Mouse (Mus musculus) megakaryocyte-erythroid progenitor cell, adult 5-6 weeks (primary cell): ENCODE measurements around the gene Ly6g6e. TPM values are rescaled to one million over a fixed set of nuclear protein-coding genes. Genes with fewer than 3 reads are reported as not detected.
"Not testable (repeated sequence)": the region's sequence is repeated elsewhere in the genome, so short reads cannot be mapped to it uniquely, and the experiment has no call there.

Experiments
- ATAC-seq: replicated peaks from 2 replicates; pipeline ENCODE4 v1.8.0; 2016; ENCODE audit warnings: mild to moderate bottlenecking, inconsistent platforms; ENCODE audit not compliant: severe bottlenecking, poor library complexity, low FRiP score, low TSS enrichment
- total RNA-seq, 2 experiments: library from RNA; stranded (forward) in 1 of 2; stranded (reverse) in 1 of 2; fragments of 200-1000, 215-1000 nt in 1 of 2; fragments of >200 nt in 1 of 2; fragmentation: Nextera tagmentation in 1 of 2; gene quantifications; 2 replicates each; pipeline ENCODE4 v1.2.3; 2014 to 2017

Ly6g6e gene
- total RNA-seq, 2 experiments from 2014 or later = not detected

GRCm38 (mm10) chr17:35124261-35124896, 47.7 kb downstream of the Ly6g6e start:
- ATAC-seq = not testable (repeated sequence)

DNA sequence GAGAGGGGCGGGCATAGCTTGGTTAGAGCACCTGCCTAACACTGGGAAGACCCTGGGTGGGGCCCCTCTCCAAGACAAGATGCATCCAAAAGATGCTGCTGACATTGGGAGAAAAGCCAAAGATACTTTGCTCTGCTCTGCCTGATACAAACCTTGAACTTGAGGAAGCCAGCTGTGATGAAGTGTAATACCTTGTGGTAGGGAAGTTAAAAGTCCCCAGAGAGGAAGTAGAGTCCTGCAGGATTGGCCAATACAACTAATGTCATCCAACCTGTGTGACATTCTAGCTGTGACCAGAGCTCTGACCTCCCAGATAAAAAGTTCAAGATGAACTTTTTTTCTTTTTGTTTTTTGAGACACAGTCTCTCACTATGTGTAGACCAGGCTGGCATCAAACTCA, 48.4 kb downstream of the Ly6g6e start:
- ATAC-seq = no peak

- no peak for ATAC-seq
Observed at GRCm38 (mm10) chr17:35125578-35125977, 48.9 kb downstream of the Ly6g6e start.

DNA sequence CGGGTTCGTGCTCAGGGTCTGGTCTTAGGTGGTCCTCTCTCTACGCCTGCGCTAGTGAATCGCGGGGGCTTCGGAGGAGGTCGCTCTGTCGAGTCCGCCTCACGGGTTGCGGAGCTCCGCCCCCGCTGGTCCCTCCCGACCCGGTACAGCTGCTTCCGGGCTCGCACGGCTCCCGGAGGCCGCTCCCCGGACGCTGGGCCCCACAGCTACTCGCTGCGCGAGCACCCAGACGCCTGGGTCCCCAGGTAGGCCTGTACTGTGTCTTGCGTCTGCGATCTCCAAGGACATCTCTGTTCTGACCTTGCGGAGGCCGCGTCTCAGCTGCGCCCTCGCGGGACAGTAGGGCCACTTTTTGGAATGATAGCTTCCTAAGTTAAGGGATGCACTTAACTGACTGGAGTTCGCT, 49.5 kb downstream of the Ly6g6e start, which contains the start of gene D17H6S53E:
TSS of gene D17H6S53E (plus strand) at position 168 of the 406 bp plus-strand sequence.
- ATAC-seq = peak; percentile 43

- no peak for ATAC-seq
Observed at GRCm38 (mm10) chr17:35127017-35127416, 50.3 kb downstream of the Ly6g6e start.

Other genes starting within 250 kb of the Ly6g6e start
Only the 30 nearest of the 46 such genes appear.
- 13.6 and 28.5 TPM in 2 replicates for gene Hspa1b, start 117.7 kb upstream of the Ly6g6e start, total RNA-seq (2014; fragmentation: Nextera tagmentation)
- gene Hspa1b, start 117.7 kb upstream of the Ly6g6e start, total RNA-seq (2017) = 62.5 and 83.5 TPM in 2 replicates
- not detected in 2 replicates for gene Gm20481, start 107.0 kb upstream of the Ly6g6e start, total RNA-seq (2014; fragmentation: Nextera tagmentation)
- gene Gm20481, start 107.0 kb upstream of the Ly6g6e start, total RNA-seq (2017) = not detected in 2 replicates
- 6.5 and 10.1 TPM in 2 replicates for gene Hspa1a, start 104.7 kb upstream of the Ly6g6e start, total RNA-seq (2014; fragmentation: Nextera tagmentation)
- 30.2 and 43.3 TPM in 2 replicates for gene Hspa1a, start 104.7 kb upstream of the Ly6g6e start, total RNA-seq (2017)
- gene Hspa1l, start 104.2 kb upstream of the Ly6g6e start, total RNA-seq (2014; fragmentation: Nextera tagmentation) = not detected in 2 replicates
- gene Hspa1l, start 104.2 kb upstream of the Ly6g6e start, total RNA-seq (2017) = not detected in 2 replicates
- gene Lsm2, start 95.0 kb upstream of the Ly6g6e start, total RNA-seq (2014; fragmentation: Nextera tagmentation) = 269 and 281 TPM in 2 replicates
- gene Lsm2, start 95.0 kb upstream of the Ly6g6e start, total RNA-seq (2017) = 34.8 and 79.7 TPM in 2 replicates
- gene Vars, start 75.9 kb upstream of the Ly6g6e start, total RNA-seq (2014; fragmentation: Nextera tagmentation) = 137 and 213 TPM in 2 replicates
- 226 and 342 TPM in 2 replicates for gene Vars, start 75.9 kb upstream of the Ly6g6e start, total RNA-seq (2017)
- gene Vwa7, start 60.3 kb upstream of the Ly6g6e start, total RNA-seq (2014; fragmentation: Nextera tagmentation) = 0.31 and 0.54 TPM in 2 replicates
- 0.15 and 0.19 TPM in 2 replicates for gene Vwa7, start 60.3 kb upstream of the Ly6g6e start, total RNA-seq (2017)
- 9.4 and 14.7 TPM in 2 replicates for gene Sapcd1, start 48.9 kb upstream of the Ly6g6e start, total RNA-seq (2014; fragmentation: Nextera tagmentation)
- 4.2 TPM in 1 of 2 replicates, not detected in the other for gene Sapcd1, start 48.9 kb upstream of the Ly6g6e start, total RNA-seq (2017)
- 10.0 and 10.6 TPM in 2 replicates for gene Msh5, start 30.2 kb upstream of the Ly6g6e start, total RNA-seq (2014; fragmentation: Nextera tagmentation)
- gene Msh5, start 30.2 kb upstream of the Ly6g6e start, total RNA-seq (2017) = 2.4 and 3.1 TPM in 2 replicates
- gene Clic1, start 26.9 kb upstream of the Ly6g6e start, total RNA-seq (2014; fragmentation: Nextera tagmentation) = 126 and 137 TPM in 2 replicates
- 137 and 183 TPM in 2 replicates for gene Clic1, start 26.9 kb upstream of the Ly6g6e start, total RNA-seq (2017)
- 2.7 and 7.6 TPM in 2 replicates for gene Ddah2, start 17.9 kb upstream of the Ly6g6e start, total RNA-seq (2014; fragmentation: Nextera tagmentation)
- gene Ddah2, start 17.9 kb upstream of the Ly6g6e start, total RNA-seq (2017) = 4.6 and 21.4 TPM in 2 replicates
- not detected in 2 replicates for gene Ly6g6c, start 11.5 kb upstream of the Ly6g6e start, total RNA-seq (2014; fragmentation: Nextera tagmentation)
- gene Ly6g6c, start 11.5 kb upstream of the Ly6g6e start, total RNA-seq (2017) = not detected in 2 replicates
- 0.32 TPM in 1 of 2 replicates, not detected in the other for gene Mpig6b, start 10.7 kb upstream of the Ly6g6e start, total RNA-seq (2014; fragmentation: Nextera tagmentation)
- not detected in 2 replicates for gene Mpig6b, start 10.7 kb upstream of the Ly6g6e start, total RNA-seq (2017)
- gene Ly6g6d, start 1.2 kb downstream of the Ly6g6e start, total RNA-seq (2014; fragmentation: Nextera tagmentation) = not detected in 2 replicates
- not detected in 2 replicates for gene Ly6g6d, start 1.2 kb downstream of the Ly6g6e start, total RNA-seq (2017)
- not detected in 2 replicates for gene Ly6g6f, start 8.7 kb downstream of the Ly6g6e start, total RNA-seq (2014; fragmentation: Nextera tagmentation)
- gene Ly6g6f, start 8.7 kb downstream of the Ly6g6e start, total RNA-seq (2017) = not detected in 2 replicates
- 62.9 and 76.7 TPM in 2 replicates for gene Abhd16a, start 12.4 kb downstream of the Ly6g6e start, total RNA-seq (2014; fragmentation: Nextera tagmentation)
- 38.5 and 46.7 TPM in 2 replicates for gene Abhd16a, start 12.4 kb downstream of the Ly6g6e start, total RNA-seq (2017)
- gene Ly6g5c, start 31.4 kb downstream of the Ly6g6e start, total RNA-seq (2014; fragmentation: Nextera tagmentation) = not detected in 2 replicates
- gene Ly6g5c, start 31.4 kb downstream of the Ly6g6e start, total RNA-seq (2017) = not detected in 2 replicates
- 0.42 and 1.1 TPM in 2 replicates for gene Ly6g5b, start 38.5 kb downstream of the Ly6g6e start, total RNA-seq (2014; fragmentation: Nextera tagmentation)
- 0.99 TPM in 1 of 2 replicates, not detected in the other for gene Ly6g5b, start 38.5 kb downstream of the Ly6g6e start, total RNA-seq (2017)
- gene Gpank1, start 44.6 kb downstream of the Ly6g6e start, total RNA-seq (2014; fragmentation: Nextera tagmentation) = 30.4 and 31.5 TPM in 2 replicates
- 36.2 and 37.7 TPM in 2 replicates for gene Gpank1, start 44.6 kb downstream of the Ly6g6e start, total RNA-seq (2017)
- gene Csnk2b, start 45.2 kb downstream of the Ly6g6e start, total RNA-seq (2014; fragmentation: Nextera tagmentation) = 340 and 451 TPM in 2 replicates
- gene Csnk2b, start 45.2 kb downstream of the Ly6g6e start, total RNA-seq (2017) = 319 and 482 TPM in 2 replicates
- 0.70 and 6.3 TPM in 2 replicates for gene D17H6S53E, start 49.5 kb downstream of the Ly6g6e start, total RNA-seq (2014; fragmentation: Nextera tagmentation)
- 4.4 and 9.0 TPM in 2 replicates for gene D17H6S53E, start 49.5 kb downstream of the Ly6g6e start, total RNA-seq (2017)
- not detected in 2 replicates for gene Apom, start 55.1 kb downstream of the Ly6g6e start, total RNA-seq (2014; fragmentation: Nextera tagmentation)
- gene Apom, start 55.1 kb downstream of the Ly6g6e start, total RNA-seq (2017) = not detected in 2 replicates
- 158 TPM in 2 replicates for gene Bag6, start 58.3 kb downstream of the Ly6g6e start, total RNA-seq (2014; fragmentation: Nextera tagmentation)
- 63.3 and 105 TPM in 2 replicates for gene Bag6, start 58.3 kb downstream of the Ly6g6e start, total RNA-seq (2017)
- gene Prrc2a, start 88.0 kb downstream of the Ly6g6e start, total RNA-seq (2014; fragmentation: Nextera tagmentation) = 392 and 430 TPM in 2 replicates
- 44.9 and 47.1 TPM in 2 replicates for gene Prrc2a, start 88.0 kb downstream of the Ly6g6e start, total RNA-seq (2017)
- gene Aif1, start 99.2 kb downstream of the Ly6g6e start, total RNA-seq (2014; fragmentation: Nextera tagmentation) = not detected in 2 replicates
- 7.4 TPM in 1 of 2 replicates, not detected in the other for gene Aif1, start 99.2 kb downstream of the Ly6g6e start, total RNA-seq (2017)
- not detected in 2 replicates for gene Lst1, start 111.5 kb downstream of the Ly6g6e start, total RNA-seq (2014; fragmentation: Nextera tagmentation)
- 15.8 TPM in 1 of 2 replicates, not detected in the other for gene Lst1, start 111.5 kb downstream of the Ly6g6e start, total RNA-seq (2017)
- gene Ltb, start 117.5 kb downstream of the Ly6g6e start, total RNA-seq (2014; fragmentation: Nextera tagmentation) = 5.5 and 12.6 TPM in 2 replicates
- 1.3 TPM in 1 of 2 replicates, not detected in the other for gene Ltb, start 117.5 kb downstream of the Ly6g6e start, total RNA-seq (2017)
- gene Tnf, start 125.1 kb downstream of the Ly6g6e start, total RNA-seq (2014; fragmentation: Nextera tagmentation) = 1.8 TPM in 1 of 2 replicates, not detected in the other
- 0.88 and 7.7 TPM in 2 replicates for gene Tnf, start 125.1 kb downstream of the Ly6g6e start, total RNA-seq (2017)
- gene Lta, start 128.4 kb downstream of the Ly6g6e start, total RNA-seq (2014; fragmentation: Nextera tagmentation) = 0.45 TPM in 1 of 2 replicates, not detected in the other
- gene Lta, start 128.4 kb downstream of the Ly6g6e start, total RNA-seq (2017) = not detected in 2 replicates
- gene Gm16181, start 143.9 kb downstream of the Ly6g6e start, total RNA-seq (2014; fragmentation: Nextera tagmentation) = not detected in 2 replicates
- not detected in 2 replicates for gene Gm16181, start 143.9 kb downstream of the Ly6g6e start, total RNA-seq (2017)